26 mouse cellular contexts compared by ENCODE assay signal in the genomic region with DNA sequence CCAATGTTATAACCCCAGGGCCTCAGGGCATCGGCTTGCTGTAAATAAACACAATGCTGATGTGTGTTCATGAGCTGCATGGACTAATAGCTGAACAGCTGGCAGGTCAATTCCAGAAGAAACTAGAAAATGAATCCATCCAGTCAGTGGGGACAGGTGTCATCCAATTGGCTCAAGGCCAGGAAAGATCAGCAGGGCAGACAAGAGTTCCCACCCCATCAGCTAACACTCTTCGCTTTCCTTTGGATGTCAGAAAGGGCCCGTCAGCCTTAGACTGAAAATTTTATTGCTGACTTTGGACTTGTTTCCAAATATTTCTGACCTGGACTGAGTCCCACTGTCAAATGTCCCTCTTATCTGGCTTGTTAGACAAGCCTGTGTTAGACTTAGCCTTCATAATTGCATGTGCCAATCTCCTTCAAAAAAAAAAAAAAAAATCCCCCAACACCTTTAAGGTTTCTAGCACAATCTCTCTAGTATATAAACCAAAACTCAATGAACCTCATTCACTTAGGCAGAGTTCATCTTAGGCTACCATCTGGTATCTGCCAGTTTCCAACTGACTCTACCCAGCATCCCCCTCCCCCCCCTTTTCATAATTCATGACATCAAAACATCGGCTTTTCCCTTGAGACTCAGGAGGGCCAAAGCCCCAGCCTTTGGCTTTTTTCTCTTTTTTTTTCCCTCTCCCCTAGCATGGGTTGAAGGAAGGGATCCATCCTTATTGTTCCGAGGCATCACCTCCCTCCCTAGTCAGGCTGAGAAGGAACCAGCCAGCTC. TPM values are rescaled to one million over a fixed set of nuclear protein-coding genes. Genes with fewer than 3 reads are reported as not detected.
DNase-seq lines count a peak whose midpoint lies in the region; ATAC-seq and TF ChIP-seq lines count a peak whose summit lies in the region.
"Had no signal": no experiment of that assay in that cellular context is flagged by ENCODE, and none has a peak within 500 bp of the region (broad histone marks: within the 10 kb centered on the region; RNA-seq: fewer than 3 reads in every experiment).

No protein-coding gene starts in this region.

- H3K9me3 ChIP-seq in liver, postnatal 0 days (ENCODE audit: low read length) = no peaks in the 10 kb centered on the region
- H3K9me3 ChIP-seq in neural tube, embryonic 15.5 days (replicated peaks) = no peaks in the 10 kb centered on the region
- H3K9me3 ChIP-seq: forebrain, embryonic 15.5 days; hindbrain, embryonic 12.5 days; liver, embryonic 13.5 days had no signal

- H3K79me2 ChIP-seq in liver, adult 2 months (ENCODE audit: control insufficient read depth, insufficient read depth, low read length) = no peaks in the 10 kb centered on the region

- no peak overlapping the region for H3K4me2 ChIP-seq in liver, postnatal 0 days (ENCODE audit: low read depth, low read length)
- no peak overlapping the region for H3K4me2 ChIP-seq in neural tube, embryonic 15.5 days
- H3K4me2 ChIP-seq: forebrain, embryonic 15.5 days; hindbrain, embryonic 12.5 days; liver, embryonic 13.5 days had no signal

- H3K9ac ChIP-seq in liver, adult 2 months (ENCODE audit: low read depth, low read length) = no peak overlapping the region
- no peak overlapping the region for H3K9ac ChIP-seq in liver, postnatal 0 days (replicated peaks)
- no peak overlapping the region for H3K9ac ChIP-seq in neural tube, embryonic 15.5 days (replicated peaks)
- H3K9ac ChIP-seq: forebrain, embryonic 15.5 days; hindbrain, embryonic 12.5 days; liver, embryonic 13.5 days had no signal

- no peaks in the 10 kb centered on the region for H3K27me3 ChIP-seq in liver, adult 2 months (ENCODE audit: control insufficient read depth, insufficient read depth, low read length)
- H3K27me3 ChIP-seq in liver, postnatal 0 days (ENCODE audit: insufficient read depth, low read length) = no peaks in the 10 kb centered on the region
- H3K27me3 ChIP-seq in neural tube, embryonic 15.5 days (replicated peaks) = no peaks in the 10 kb centered on the region
- H3K27me3 ChIP-seq: forebrain, embryonic 15.5 days; hindbrain, embryonic 12.5 days; liver, embryonic 13.5 days had no signal

- peaks cover 3% of the 10 kb centered on the region; the same call in 1 of the 2 replicates for H3K36me3 ChIP-seq in liver, adult 2 months (ENCODE audit: control insufficient read depth, insufficient read depth, low read length)
- H3K36me3 ChIP-seq in liver, postnatal 0 days (replicated peaks; ENCODE audit: insufficient read depth, low read length) = peaks cover 22% of the 10 kb centered on the region; the same call in 1 of the 2 replicates
- peaks cover 28% of the 10 kb centered on the region for H3K36me3 ChIP-seq in neural tube, embryonic 15.5 days

- H3K27ac ChIP-seq in liver, adult 2 months (replicated peaks; ENCODE audit: insufficient read depth, low read depth, low read length) = no peak overlapping the region
- no peak overlapping the region for H3K27ac ChIP-seq in liver, postnatal 0 days (ENCODE audit: low read depth)
- no peak overlapping the region for H3K27ac ChIP-seq in neural tube, embryonic 15.5 days (replicated peaks)
- H3K27ac ChIP-seq: forebrain, embryonic 15.5 days; hindbrain, embryonic 12.5 days; liver, embryonic 13.5 days had no signal

- no peak overlapping the region for H3K4me3 ChIP-seq in liver, adult 2 months (ENCODE audit: insufficient read depth, low read depth, low read length)
- no peak overlapping the region for H3K4me3 ChIP-seq in liver, postnatal 0 days (ENCODE audit: low read depth, low read length)
- no peak overlapping the region for H3K4me3 ChIP-seq in neural tube, embryonic 15.5 days (replicated peaks)
- H3K4me3 ChIP-seq: forebrain, embryonic 15.5 days; hindbrain, embryonic 12.5 days; liver, embryonic 13.5 days had no signal

- TF ChIP-seq EP300 in liver, postnatal 0 days (IDR thresholded peaks at IDR 0.05; ENCODE audit: low read depth) = no peak

- 64% methylated on average over 5 of the region's 5 CpGs for WGBS in liver, adult 2 months
- 58% methylated on average over 5 of the region's 5 CpGs for WGBS in liver, postnatal 0 days (ENCODE audit: insufficient replicate concordance)
- 48% methylated on average over 5 of the region's 5 CpGs for WGBS in neural tube, embryonic 15.5 days

- no peak for TF ChIP-seq POLR2A in liver, adult 2 months (IDR thresholded peaks at IDR 0.05; ENCODE audit: extremely low read depth, insufficient read depth, low read length)
- no peak for TF ChIP-seq POLR2A in brain, embryonic 14.5 days (IDR thresholded peaks at IDR 0.05; ENCODE audit: borderline replicate concordance, extremely low read depth, insufficient read depth, insufficient read length, poor library complexity, severe bottlenecking)

- H3K4me1 ChIP-seq in liver, adult 2 months (ENCODE audit: control insufficient read depth, insufficient read depth, low read length) = no peaks in the 10 kb centered on the region
- no peaks in the 10 kb centered on the region for H3K4me1 ChIP-seq in liver, postnatal 0 days (ENCODE audit: insufficient read depth)
- 0 out of 2 replicates have a peak, but pooled peaks cover 4% of the 10 kb centered on the region for H3K4me1 ChIP-seq in neural tube, embryonic 15.5 days
- H3K4me1 ChIP-seq: liver, embryonic 13.5 days had no signal

- no peak for ATAC-seq in liver, postnatal 0 days
- no peak for ATAC-seq in neural tube, embryonic 15.5 days (ENCODE audit: low FRiP score)
- ATAC-seq: CD4-positive, CD25-positive, alpha-beta regulatory T cell, adult 4 months; forebrain, embryonic 15.5 days; midbrain, embryonic 16.5 days had no signal

- intact Hi-C loops in heart, postnatal 25 days (cut with DNase I) = no loop called here

- no peak for TF ChIP-seq CTCF in liver, adult 2 months (IDR thresholded peaks at IDR 0.05; ENCODE audit: low read depth, low read length)
- TF ChIP-seq CTCF in liver, postnatal 0 days (IDR thresholded peaks at IDR 0.05; ENCODE audit: low read depth) = no peak
- no peak for TF ChIP-seq CTCF in brain, embryonic 14.5 days (IDR thresholded peaks at IDR 0.05; ENCODE audit: borderline replicate concordance, extremely low read depth, insufficient read depth, insufficient read length)

- peak; percentile 32 for DNase-seq in adrenal gland, adult 2 months
- DNase-seq in adrenal gland, postnatal 36 days = no peak
- peak; percentile 88 for DNase-seq in heart, adult 11 months
- no peak for DNase-seq in heart, postnatal 25 days (ENCODE audit: low spot score)
- peak; percentile 5 for DNase-seq in liver, adult 2 months (ENCODE audit: extremely low read depth, low read depth, low spot score)
- no peak for DNase-seq in liver, postnatal 0 days
- peak; percentile 31 for DNase-seq in brain, embryonic 14.5 days (ENCODE audit: low read depth)
- DNase-seq: cerebellum, adult 9-11 months; embryo, embryonic 11 days; liver, embryonic 13.5 days; right cerebral cortex, postnatal 14 days; thymus, postnatal 25 days had no signal

RNA-seq across cellular contexts. Expression of a gene that starts 18.1 kb away (rescaled TPM):
- 10 to 100 TPM; 16.1 to 18.7 TPM for total RNA-seq in adrenal gland, adult 2 months (2021)
- 2.1 and 2.5 TPM in 2 replicates for polyA plus RNA-seq in adrenal gland, adult 2 months (2012; rRNA removed)
- total RNA-seq in adrenal gland, postnatal 36 days (2021) = 10 to 100 TPM; 18.0 to 20.1 TPM
- 1 to 10 TPM; 5.5 to 5.6 TPM for total RNA-seq in heart, postnatal 25 days (2021)
- 6.4 and 7.7 TPM in 2 replicates for total RNA-seq in liver, adult 2 months (2014; rRNA removed)
- polyA plus RNA-seq in liver, adult 2 months (2012; rRNA removed) = 2.4 and 2.5 TPM in 2 replicates
- polyA plus RNA-seq in liver, postnatal 0 days (2015; fragmentation: Nextera tagmentation; extraction: Ambion mirVana) = 5.7 and 7.5 TPM in 2 replicates
- polyA plus RNA-seq in brain, embryonic 14.5 days (2012; rRNA removed) = 21.8 and 22.8 TPM in 2 replicates
- 26.7 and 27.9 TPM in 2 replicates for polyA plus RNA-seq in neural tube, embryonic 15.5 days (2015; fragmentation: Nextera tagmentation; extraction: Ambion mirVana)

RNA-seq across cellular contexts. Expression of a gene that starts 18.1 kb away (rescaled TPM):
- total RNA-seq in adrenal gland, adult 2 months (2021) = 10 to 100 TPM; 22.0 to 24.7 TPM
- 12.2 and 15.4 TPM in 2 replicates for polyA plus RNA-seq in adrenal gland, adult 2 months (2012; rRNA removed)
- total RNA-seq in adrenal gland, postnatal 36 days (2021) = 10 to 100 TPM; 21.5 to 25.0 TPM
- total RNA-seq in heart, postnatal 25 days (2021) = 10 to 100 TPM; 33.5 to 35.2 TPM
- total RNA-seq in liver, adult 2 months (2014; rRNA removed) = 11.1 and 12.8 TPM in 2 replicates
- polyA plus RNA-seq in liver, adult 2 months (2012; rRNA removed) = 6.1 and 6.4 TPM in 2 replicates
- 8.5 and 8.6 TPM in 2 replicates for polyA plus RNA-seq in liver, postnatal 0 days (2015; fragmentation: Nextera tagmentation; extraction: Ambion mirVana)
- polyA plus RNA-seq in brain, embryonic 14.5 days (2012; rRNA removed) = 77.3 and 90.2 TPM in 2 replicates
- 55.7 and 71.9 TPM in 2 replicates for polyA plus RNA-seq in neural tube, embryonic 15.5 days (2015; fragmentation: Nextera tagmentation; extraction: Ambion mirVana)

RNA-seq across cellular contexts. Expression of a gene that starts 34.9 kb away (rescaled TPM):
- not detected for total RNA-seq in adrenal gland, adult 2 months (2021)
- not detected in 2 replicates for polyA plus RNA-seq in adrenal gland, adult 2 months (2012; rRNA removed)
- not detected for total RNA-seq in adrenal gland, postnatal 36 days (2021)
- total RNA-seq in heart, postnatal 25 days (2021) = not detected
- not detected in 2 replicates for total RNA-seq in liver, adult 2 months (2014; rRNA removed)
- not detected in 2 replicates for polyA plus RNA-seq in liver, adult 2 months (2012; rRNA removed)
- not detected in 2 replicates for polyA plus RNA-seq in liver, postnatal 0 days (2015; fragmentation: Nextera tagmentation; extraction: Ambion mirVana)
- polyA plus RNA-seq in brain, embryonic 14.5 days (2012; rRNA removed) = not detected in 2 replicates
- not detected in 2 replicates for polyA plus RNA-seq in neural tube, embryonic 15.5 days (2015; fragmentation: Nextera tagmentation; extraction: Ambion mirVana)
- total RNA-seq: G1E; layer of hippocampus, adult 18-20 months; left cerebral cortex, adult 18-20 months had no signal
- polyA plus RNA-seq: CD4-positive, CD25-positive, alpha-beta regulatory T cell, adult 4 months; forebrain, embryonic 15.5 days; G1E; heart, embryonic 14.5 days; hindbrain, embryonic 12.5 days; intestine, embryonic 14.5 days; kidney, embryonic 14.5 days; limb, embryonic 11.5 days; liver, embryonic 13.5 days; midbrain, embryonic 16.5 days; neural tube, embryonic 11.5 days; stomach, embryonic 16.5 days had no signal

RNA-seq across cellular contexts. Expression of a gene that starts 38.5 kb away (rescaled TPM):
- total RNA-seq in adrenal gland, adult 2 months (2021) = 10 to 100 TPM; 14.2 to 23.9 TPM
- polyA plus RNA-seq in adrenal gland, adult 2 months (2012; rRNA removed) = 4.0 and 5.3 TPM in 2 replicates
- 10 to 100 TPM; 13.7 to 19.4 TPM for total RNA-seq in adrenal gland, postnatal 36 days (2021)
- 1 to 10 TPM; 5.0 to 5.1 TPM for total RNA-seq in heart, postnatal 25 days (2021)
- 0.07 and 0.37 TPM in 2 replicates for total RNA-seq in liver, adult 2 months (2014; rRNA removed)
- 0.20 TPM in 1 of 2 replicates, not detected in the other for polyA plus RNA-seq in liver, adult 2 months (2012; rRNA removed)
- 0.57 and 0.74 TPM in 2 replicates for polyA plus RNA-seq in liver, postnatal 0 days (2015; fragmentation: Nextera tagmentation; extraction: Ambion mirVana)
- 8.7 and 11.3 TPM in 2 replicates for polyA plus RNA-seq in brain, embryonic 14.5 days (2012; rRNA removed)
- polyA plus RNA-seq in neural tube, embryonic 15.5 days (2015; fragmentation: Nextera tagmentation; extraction: Ambion mirVana) = 30.7 and 31.0 TPM in 2 replicates
- polyA plus RNA-seq: G1E had no signal

Comparison
In these comparisons a context has a peak if more than half of its experiments do, and no peak if none do; other contexts are left out.
1. DNase-seq: peak in adrenal gland, adult 2 months (single experiment), heart, adult 11 months (single experiment), liver, adult 2 months (single experiment) and brain, embryonic 14.5 days (single experiment); none in adrenal gland, postnatal 36 days (0 of 2), heart, postnatal 25 days (single experiment) and liver, postnatal 0 days (single experiment).